Mouse (Mus musculus) midbrain, embryonic 16.5 days (tissue): ENCODE results near the gene Gm20696. TPM values are rescaled to one million over a fixed set of nuclear protein-coding genes. Genes with fewer than 3 reads are reported as not detected.

Experiments used
- ATAC-seq: fragments of 200-750 bp; cut with Nextera tagmentation; 2 replicates; pipeline ENCODE4 v1.8.0; 2017; ENCODE audit warnings: moderate TSS enrichment
- H3K27ac ChIP-seq: fragments of 300-500 bp; sonication (generic); 2 replicates; pipeline ENCODE4 v1.5.1; 2014; ENCODE audit warnings: mild to moderate bottlenecking, low read length, mixed read lengths
- H3K27me3 ChIP-seq: fragments of 300-500 bp; sonication (generic); 2 replicates; pipeline ENCODE4 v1.6.1; 2014; ENCODE audit warnings: low read depth, low read length, mixed read lengths; ENCODE audit not compliant: control insufficient read depth, insufficient read depth
- H3K36me3 ChIP-seq: fragments of 300-500 bp; sonication (generic); 2 replicates; pipeline ENCODE4 v1.6.1; 2014; ENCODE audit warnings: mild to moderate bottlenecking, low read length, moderate library complexity, mixed read lengths; ENCODE audit not compliant: control insufficient read depth, insufficient read depth
- H3K4me1 ChIP-seq: fragments of 300-500 bp; sonication (generic); 2 replicates; pipeline ENCODE4 v1.6.1; 2014; ENCODE audit warnings: mild to moderate bottlenecking, low read length, mixed read lengths; ENCODE audit not compliant: control insufficient read depth, insufficient read depth
- H3K4me2 ChIP-seq: fragments of 300-500 bp; sonication (generic); 2 replicates; pipeline ENCODE4 v1.6.1; 2014; ENCODE audit warnings: mild to moderate bottlenecking, low read length, mixed read lengths
- H3K4me3 ChIP-seq: fragments of 300-500 bp; sonication (generic); 2 replicates; pipeline ENCODE4 v1.5.1; 2014; ENCODE audit warnings: low read depth, mild to moderate bottlenecking, low read length, moderate library complexity, mixed read lengths
- H3K9ac ChIP-seq: fragments of 300-500 bp; sonication (generic); 2 replicates; pipeline ENCODE4 v1.6.1; 2014; ENCODE audit warnings: low read depth, low read length, mixed read lengths
- H3K9me3 ChIP-seq: fragments of 300-500 bp; sonication (generic); replicated peaks from 2 replicates; pipeline ENCODE4 v1.6.1; 2014; ENCODE audit warnings: mild to moderate bottlenecking, low read length, mixed read lengths; ENCODE audit not compliant: control insufficient read depth, poor library complexity, severe bottlenecking
- WGBS: fragments of 180-500 bp; shearing (Covaris S2); extraction: QIAGEN DNeasy Blood & Tissue Kit; methylation state at CpG from one replicate; pipeline ENCODE4 v1.1.7; 2014; 5-methylcytosine and 5-hydroxymethylcytosine counted together
- polyA plus RNA-seq: library from polyadenylated mRNA; unstranded; fragments of >200 nt; fragmentation: Nextera tagmentation; extraction: Ambion mirVana; gene quantifications from 2 replicates; pipeline ENCODE4 v1.2.1, GENCODE M21; 2015

The Gm20696 gene
- polyA plus RNA-seq, 1 experiment from 2014 or later = 2.4 TPM

DNA sequence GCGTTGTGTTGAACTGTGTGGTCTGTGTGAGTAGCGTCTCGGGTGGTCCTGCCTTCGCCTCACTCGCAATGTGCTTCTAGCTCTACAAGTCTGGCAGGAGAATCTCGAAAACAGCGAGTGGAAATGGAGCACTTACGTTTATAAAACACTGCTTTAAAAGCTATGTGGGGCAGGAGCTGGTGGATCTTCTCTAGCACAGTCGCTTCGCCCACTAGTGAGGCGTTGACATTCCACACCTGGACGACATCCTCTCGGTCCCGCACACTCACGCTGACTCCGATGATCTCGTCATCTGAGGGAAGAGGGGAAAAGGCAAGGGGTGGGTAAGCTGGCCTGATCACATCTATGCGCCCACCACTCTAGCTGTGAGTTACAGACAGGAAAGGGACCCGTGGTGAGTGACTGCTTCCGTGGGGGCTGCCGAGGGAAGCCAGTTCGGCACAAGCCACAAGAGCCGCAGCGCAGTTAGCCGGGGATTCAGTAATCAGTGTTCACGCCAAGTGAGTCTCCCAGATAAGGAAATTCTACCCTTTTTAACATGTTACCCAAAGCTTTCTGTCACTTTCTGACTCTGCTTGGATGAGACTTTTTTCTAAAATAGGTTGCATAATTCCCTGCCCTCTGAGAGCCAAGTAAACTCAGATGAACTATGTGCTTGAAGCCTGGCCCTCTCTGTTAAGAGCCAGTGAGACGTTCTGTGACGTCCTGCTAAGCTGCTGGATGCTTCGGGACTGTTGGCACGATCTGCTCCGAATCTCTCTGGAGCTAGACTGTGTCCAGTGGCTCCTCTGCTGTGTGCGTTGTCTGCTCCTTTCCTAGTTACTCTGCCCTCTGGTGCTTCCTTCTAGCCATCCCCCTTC is 34.2 kb downstream of the Gm20696 start:
- H3K27me3 ChIP-seq = no peaks in the 10 kb centered on the region
- no peaks in the 10 kb centered on the region for H3K9me3 ChIP-seq
- no peak overlapping the region for H3K27ac ChIP-seq
- no peak overlapping the region for H3K9ac ChIP-seq
- H3K4me1 ChIP-seq = peaks cover 2% of the 10 kb centered on the region; the same call in 1 of the 2 replicates
- no peaks in the 10 kb centered on the region; the same call in 1 of the 2 replicates for H3K36me3 ChIP-seq
- ATAC-seq = no peak
- no peak overlapping the region for H3K4me2 ChIP-seq
- 92% methylated on average over 32 of the region's 32 CpGs for WGBS
- H3K4me3 ChIP-seq = no peak overlapping the region

DNA sequence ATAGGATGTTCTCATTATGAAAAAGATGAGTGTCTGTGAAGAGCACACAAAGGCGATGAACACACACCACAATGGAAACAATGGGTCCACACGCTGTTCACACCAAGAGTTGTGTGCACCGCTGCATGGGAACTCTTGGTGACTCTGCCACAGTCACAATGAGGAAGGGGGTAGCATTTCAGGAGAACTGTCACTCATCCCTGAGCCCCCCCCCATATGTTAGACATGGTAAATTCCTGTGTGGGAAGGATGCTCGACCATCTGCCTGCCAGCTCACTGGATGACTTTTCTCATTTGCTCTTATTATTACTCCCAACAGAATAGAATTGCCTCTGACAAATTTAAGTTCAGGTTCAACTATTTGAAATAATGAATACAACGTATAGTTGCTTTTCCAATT is 35.0 kb downstream of the Gm20696 start:
- no peak overlapping the region for H3K4me2 ChIP-seq
- no peak for ATAC-seq
- WGBS = 78% methylated on average over 5 of the region's 5 CpGs
- no peak overlapping the region for H3K9ac ChIP-seq
- no peaks in the 10 kb centered on the region; the same call in 1 of the 2 replicates for H3K36me3 ChIP-seq
- no peaks in the 10 kb centered on the region; the same call in 1 of the 2 replicates for H3K4me1 ChIP-seq
- H3K27me3 ChIP-seq = no peaks in the 10 kb centered on the region
- no peak overlapping the region for H3K4me3 ChIP-seq
- no peaks in the 10 kb centered on the region for H3K9me3 ChIP-seq
- H3K27ac ChIP-seq = no peak overlapping the region

DNA sequence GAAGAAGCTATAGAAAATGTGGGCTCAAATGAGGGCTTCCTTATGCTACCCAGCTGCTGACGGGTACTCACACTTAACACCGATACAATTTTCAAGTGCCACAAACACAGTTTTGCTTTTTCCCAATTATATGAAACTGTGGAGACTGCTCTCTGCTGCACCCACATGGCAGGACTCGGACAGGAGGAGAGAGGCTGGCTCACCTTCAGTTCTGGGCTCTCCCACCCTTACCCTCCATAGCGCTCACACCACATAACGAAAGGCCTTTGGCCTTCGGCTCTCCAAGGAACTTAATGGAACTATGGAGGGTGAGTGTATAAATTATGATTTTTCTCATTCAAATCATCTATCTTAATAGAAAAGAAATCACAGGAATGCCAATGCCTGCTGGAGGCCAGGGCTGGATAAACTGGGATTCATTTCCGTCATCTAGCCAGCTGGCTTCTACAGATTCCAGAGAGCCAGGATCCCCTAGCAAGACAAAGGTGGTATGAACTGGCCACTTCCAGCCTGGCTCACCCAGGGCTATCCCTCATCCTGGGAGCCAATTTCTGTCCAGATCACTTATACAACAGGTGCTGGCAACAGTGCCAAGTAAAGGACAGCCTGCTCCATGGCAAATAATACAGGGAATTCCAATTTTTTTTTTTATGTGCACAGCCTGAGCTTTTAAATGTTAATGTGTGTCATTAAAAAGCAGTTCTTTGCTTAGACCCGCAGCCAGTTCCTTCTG is 36.7 kb downstream of the Gm20696 start:
- 72% methylated on average over 8 of the region's 8 CpGs for WGBS
- H3K4me1 ChIP-seq = no peaks in the 10 kb centered on the region; the same call in 1 of the 2 replicates
- no peak overlapping the region for H3K4me3 ChIP-seq
- no peak overlapping the region for H3K27ac ChIP-seq
- no peaks in the 10 kb centered on the region; the same call in 1 of the 2 replicates for H3K36me3 ChIP-seq
- ATAC-seq = no peak
- H3K9ac ChIP-seq = no peak overlapping the region
- H3K4me2 ChIP-seq = no peak overlapping the region
- H3K27me3 ChIP-seq = no peaks in the 10 kb centered on the region
- no peaks in the 10 kb centered on the region for H3K9me3 ChIP-seq

DNA sequence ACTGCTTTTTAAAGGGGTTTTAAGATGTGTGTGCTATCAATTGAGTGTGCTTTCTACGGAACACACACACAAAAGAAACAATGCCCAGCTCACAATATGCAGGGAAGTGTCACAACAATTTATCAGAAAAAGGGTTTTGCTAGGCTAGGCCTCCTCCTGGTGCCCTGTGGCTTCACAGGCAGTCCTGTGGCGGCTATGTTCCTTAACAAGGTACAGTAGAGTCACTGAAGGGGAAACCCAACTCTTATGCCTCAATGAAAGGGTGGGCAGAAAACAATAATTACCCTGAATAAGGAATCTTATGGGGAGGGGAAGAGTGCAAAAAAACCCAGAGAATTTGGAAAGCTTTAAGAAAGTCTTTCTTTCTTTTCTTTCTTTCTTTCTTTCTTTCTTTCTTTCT is 40.2 kb downstream of the Gm20696 start:
- ATAC-seq = no peak
- WGBS = 48% methylated on average over 2 of the region's 2 CpGs

DNA sequence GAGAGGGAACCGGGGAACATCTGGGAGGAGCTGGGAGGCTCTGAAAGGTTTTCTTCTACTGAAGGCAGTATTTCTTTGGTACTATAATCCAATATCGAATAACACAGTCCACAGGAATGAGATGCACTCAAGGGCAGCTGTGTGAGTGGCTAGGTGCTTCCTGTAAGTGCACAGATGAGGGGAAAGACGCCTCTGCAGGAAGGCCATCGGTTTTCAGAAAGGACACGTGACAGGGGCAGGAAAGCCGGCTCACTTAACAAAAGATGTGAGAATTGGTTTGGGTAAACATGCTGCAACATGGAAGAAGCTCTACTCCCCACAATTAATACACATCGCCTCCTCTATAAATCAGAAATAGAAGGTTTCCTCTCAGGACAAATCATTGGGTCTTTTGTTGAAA is 40.8 kb downstream of the Gm20696 start:
- no peak overlapping the region for H3K4me2 ChIP-seq
- no peaks in the 10 kb centered on the region for H3K9me3 ChIP-seq
- H3K4me3 ChIP-seq = no peak overlapping the region
- no peaks in the 10 kb centered on the region for H3K27me3 ChIP-seq
- ATAC-seq = no peak
- no peak overlapping the region for H3K9ac ChIP-seq
- 16% methylated on average over 7 of the region's 7 CpGs for WGBS
- H3K27ac ChIP-seq = no peak overlapping the region
- no peaks in the 10 kb centered on the region; the same call in 1 of the 2 replicates for H3K36me3 ChIP-seq
- H3K4me1 ChIP-seq = no peaks in the 10 kb centered on the region

More for the DNA sequence above, 40.2 kb downstream of the Gm20696 start:
- Histone ChIP-seq H3K4me1 (no peaks in the 10 kb centered on the region), H3K9ac (no peak overlapping the region), H3K4me2 (no peak overlapping the region), H3K4me3 (no peak overlapping the region), H3K9me3 (no peaks in the 10 kb centered on the region), H3K27ac (no peak overlapping the region), H3K36me3 (no peaks in the 10 kb centered on the region; the same call in 1 of the 2 replicates), H3K27me3 (no peaks in the 10 kb centered on the region)

DNA sequence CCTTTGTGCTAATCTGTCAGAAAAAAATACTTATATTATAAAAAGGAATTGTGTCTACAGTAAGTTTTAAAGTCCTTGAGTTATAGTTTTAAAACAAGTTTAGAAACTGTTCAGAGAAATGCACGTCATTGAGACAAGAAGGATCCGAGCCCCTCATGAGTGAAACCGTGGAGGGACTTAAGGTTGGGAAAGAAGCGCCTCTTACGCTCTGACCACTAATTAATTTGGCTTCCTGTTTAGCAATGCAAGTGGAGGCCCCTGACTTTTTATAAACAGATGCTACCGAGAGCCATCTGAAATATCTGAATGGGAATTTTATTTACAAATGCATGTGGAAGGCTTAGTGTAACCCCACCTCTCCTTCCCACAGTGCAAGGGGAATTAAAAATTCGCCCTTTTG is 41.3 kb downstream of the Gm20696 start:
- no peak overlapping the region for H3K4me3 ChIP-seq
- H3K9me3 ChIP-seq = no peaks in the 10 kb centered on the region
- H3K27ac ChIP-seq = no peak overlapping the region
- H3K4me1 ChIP-seq = no peaks in the 10 kb centered on the region
- no peaks in the 10 kb centered on the region for H3K27me3 ChIP-seq
- 36% methylated on average over 7 of the region's 7 CpGs for WGBS
- no peak overlapping the region for H3K4me2 ChIP-seq
- H3K9ac ChIP-seq = no peak overlapping the region
- no peaks in the 10 kb centered on the region; the same call in 1 of the 2 replicates for H3K36me3 ChIP-seq
- no peak for ATAC-seq

DNA sequence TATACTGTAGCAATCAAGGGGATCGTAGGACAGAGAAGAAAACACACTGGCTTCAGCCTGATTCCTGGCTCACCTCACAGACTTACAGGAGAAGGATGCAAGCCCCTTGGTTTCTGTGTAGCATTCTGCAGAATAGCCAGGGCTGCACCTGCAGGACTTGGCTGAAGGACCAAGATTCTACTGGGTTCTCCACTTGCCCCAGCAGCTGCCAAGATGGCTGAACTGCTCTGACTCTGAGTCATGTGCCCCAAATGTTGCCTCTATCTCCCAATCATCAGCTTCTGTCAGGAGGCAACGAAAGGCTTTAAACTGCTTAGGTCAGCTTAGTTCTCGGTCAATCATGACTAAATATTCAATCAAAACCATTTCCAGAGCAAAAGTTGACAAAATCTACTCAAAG is 42.1 kb downstream of the Gm20696 start:
- no peaks in the 10 kb centered on the region for H3K9me3 ChIP-seq
- H3K4me3 ChIP-seq = no peak overlapping the region
- H3K4me2 ChIP-seq = no peak overlapping the region
- peaks cover 2% of the 10 kb centered on the region; the same call in 1 of the 2 replicates for H3K27me3 ChIP-seq
- H3K27ac ChIP-seq = no peak overlapping the region
- H3K4me1 ChIP-seq = no peaks in the 10 kb centered on the region
- 84% methylated on average over 3 of the region's 3 CpGs for WGBS
- no peak overlapping the region for H3K9ac ChIP-seq
- no peaks in the 10 kb centered on the region; the same call in 1 of the 2 replicates for H3K36me3 ChIP-seq
- no peak for ATAC-seq

DNA sequence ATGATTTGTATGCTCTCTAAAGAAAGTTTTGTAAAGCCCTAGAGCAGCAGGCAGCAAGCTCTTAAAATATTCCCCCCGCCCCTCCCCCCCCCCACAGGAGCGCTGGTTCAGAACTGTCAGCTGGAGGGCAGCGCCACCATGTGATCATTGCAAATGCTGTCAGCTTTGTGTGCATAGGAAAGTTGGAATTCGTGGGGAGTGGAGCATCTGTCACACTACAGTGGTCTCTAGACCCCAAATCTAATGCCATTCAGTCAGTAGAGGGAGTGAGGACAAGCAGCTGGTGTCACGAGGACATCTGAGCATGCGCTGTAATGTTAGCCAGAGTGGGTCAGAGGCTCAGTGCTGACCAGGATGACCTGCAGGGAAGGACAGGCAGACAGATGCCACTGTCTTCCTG is 43.0 kb downstream of the Gm20696 start:
- no peak overlapping the region for H3K4me3 ChIP-seq
- no peaks in the 10 kb centered on the region for H3K4me1 ChIP-seq
- no peak for ATAC-seq
- WGBS = 11% methylated on average over 6 of the region's 6 CpGs
- H3K36me3 ChIP-seq = no peaks in the 10 kb centered on the region; the same call in 1 of the 2 replicates
- no peaks in the 10 kb centered on the region for H3K9me3 ChIP-seq
- H3K9ac ChIP-seq = no peak overlapping the region
- H3K4me2 ChIP-seq = no peak overlapping the region
- no peak overlapping the region for H3K27ac ChIP-seq
- peaks cover 2% of the 10 kb centered on the region; the same call in 1 of the 2 replicates for H3K27me3 ChIP-seq

DNA sequence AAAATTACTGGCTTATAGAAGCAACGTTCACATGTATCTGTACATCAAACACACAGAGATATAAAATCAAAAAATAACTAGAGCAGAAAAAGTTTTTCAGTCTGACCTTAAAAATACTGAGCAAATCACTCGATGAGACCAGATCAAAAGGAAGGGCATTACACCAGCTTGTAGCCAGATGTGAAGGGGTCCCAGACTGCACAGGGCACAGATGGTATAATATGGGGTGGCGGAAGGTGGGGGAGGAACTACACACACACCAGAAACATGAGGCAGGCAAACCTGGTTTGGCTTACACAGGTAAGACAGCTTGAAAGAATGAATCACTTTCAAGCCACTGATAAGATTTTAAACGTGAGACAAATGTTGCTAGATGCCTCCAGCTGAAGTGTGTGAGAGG is 45.4 kb downstream of the Gm20696 start:
- Histone ChIP-seq H3K4me2 (no peak overlapping the region), H3K36me3 (no peaks in the 10 kb centered on the region), H3K4me3 (no peak overlapping the region), H3K4me1 (no peaks in the 10 kb centered on the region), H3K27me3 (peaks cover 6% of the 10 kb centered on the region; the same call in 1 of the 2 replicates), H3K27ac (no peak overlapping the region), H3K9ac (no peak overlapping the region), H3K9me3 (no peaks in the 10 kb centered on the region)
- ATAC-seq = no peak
- WGBS = 69% methylated on average over 4 of the region's 4 CpGs
